Mouse (Mus musculus) hindbrain, embryonic 14.5 days (tissue): ENCODE results near the gene Olfr782. TPM values are rescaled to one million over a fixed set of nuclear protein-coding genes. Genes with fewer than 3 reads are reported as not detected.
"Not testable (repeated sequence)": the region's sequence is repeated elsewhere in the genome, so short reads cannot be mapped to it uniquely, and the experiment has no call there.

ENCODE experiments used
- ATAC-seq: fragments of 200-750 bp; cut with Nextera tagmentation; 2 replicates; pipeline ENCODE4 v1.8.0; 2017; ENCODE audit warnings: moderate number of reproducible peaks, mild to moderate bottlenecking, moderate TSS enrichment, moderate library complexity; ENCODE audit not compliant: low FRiP score
- DNase-seq: peaks from one replicate; pipeline ENCODE4 v3.0.0-alpha.2; 2015; ENCODE audit warnings: low spot score
- H3K27ac ChIP-seq: fragments of 300-500 bp; sonication (generic); 2 replicates; pipeline ENCODE4 v1.5.1; 2014; ENCODE audit warnings: mild to moderate bottlenecking, moderate library complexity
- H3K27me3 ChIP-seq: fragments of 300-500 bp; sonication (generic); 2 replicates; pipeline ENCODE4 v1.6.1; 2014; ENCODE audit warnings: mild to moderate bottlenecking, low read length, mixed read lengths; ENCODE audit not compliant: control insufficient read depth, insufficient read depth
- H3K36me3 ChIP-seq: fragments of 300-500 bp; sonication (generic); replicated peaks from 2 replicates; pipeline ENCODE4 v1.6.1; 2014; ENCODE audit not compliant: control insufficient read depth, insufficient read depth
- H3K4me1 ChIP-seq: fragments of 300-500 bp; sonication (generic); replicated peaks from 2 replicates; pipeline ENCODE4 v1.6.1; 2014; ENCODE audit warnings: antibody characterized with exemption, low read length, mixed read lengths; ENCODE audit not compliant: control insufficient read depth, insufficient read depth
- H3K4me2 ChIP-seq: fragments of 300-500 bp; sonication (generic); replicated peaks from 2 replicates; pipeline ENCODE4 v1.6.1; 2014; ENCODE audit warnings: mild to moderate bottlenecking, moderate library complexity
- H3K4me3 ChIP-seq: fragments of 300-500 bp; sonication (generic); replicated peaks from 2 replicates; pipeline ENCODE4 v1.5.1; 2014; ENCODE audit warnings: mild to moderate bottlenecking, low read length
- H3K9ac ChIP-seq: fragments of 300-500 bp; sonication (generic); 2 replicates; pipeline ENCODE4 v1.6.1; 2014
- H3K9me3 ChIP-seq: fragments of 300-500 bp; sonication (generic); 2 replicates; pipeline ENCODE4 v1.6.1; 2016; ENCODE audit warnings: low read length; ENCODE audit not compliant: control insufficient read depth
- WGBS: fragments of 180-500 bp; shearing (Covaris S2); extraction: QIAGEN DNeasy Blood & Tissue Kit; methylation state at CpG from one replicate; pipeline ENCODE4 v1.1.7; 2014; 5-methylcytosine and 5-hydroxymethylcytosine counted together
- polyA plus RNA-seq: library from polyadenylated mRNA; unstranded; fragments of >200 nt; fragmentation: Nextera tagmentation; extraction: Ambion mirVana; gene quantifications from 2 replicates; pipeline ENCODE4 v1.2.1, GENCODE M21; 2014

Gene Olfr782
- polyA plus RNA-seq = not detected in 2 replicates

DNA sequence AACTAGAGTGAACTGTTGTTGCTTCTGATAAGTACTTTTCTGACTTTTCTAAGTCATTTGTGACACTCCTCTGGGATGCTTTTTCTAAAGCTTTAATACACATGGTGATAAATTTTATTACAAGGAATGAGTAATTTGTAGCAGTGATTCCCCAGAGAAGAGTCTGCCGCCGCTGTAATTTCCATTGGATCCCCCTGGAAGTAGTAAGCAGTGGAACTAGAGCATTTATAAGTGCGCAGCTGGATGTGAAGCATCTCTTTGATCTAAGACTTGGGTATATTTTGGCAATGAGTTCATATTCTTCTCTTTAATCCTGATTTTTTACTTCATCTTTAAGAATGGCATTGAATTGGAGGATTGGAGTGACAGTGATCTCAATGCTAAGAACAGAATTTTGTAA lies at the start of gene Olfr782:
TSS of gene Olfr782 (plus strand) at position 301 of the 400 bp plus-strand sequence.
- ATAC-seq (no peak), DNase-seq (no peak)
- H3K9me3 ChIP-seq = no peaks in the 10 kb centered on the region
- H3K27ac ChIP-seq = no peak within 1 kb of the TSS
- no peak within 1 kb of the TSS for H3K4me2 ChIP-seq
- no peaks in the 10 kb centered on the region for H3K27me3 ChIP-seq
- 80% methylated on average over 3 of the region's 3 CpGs for whole genome bisulfite sequencing
- no peak within 1 kb of the TSS for H3K9ac ChIP-seq
- no peaks in the 10 kb centered on the region for H3K4me1 ChIP-seq
- H3K36me3 ChIP-seq = no peaks in the 10 kb centered on the region
- H3K4me3 ChIP-seq = no peak within 1 kb of the TSS

DNA sequence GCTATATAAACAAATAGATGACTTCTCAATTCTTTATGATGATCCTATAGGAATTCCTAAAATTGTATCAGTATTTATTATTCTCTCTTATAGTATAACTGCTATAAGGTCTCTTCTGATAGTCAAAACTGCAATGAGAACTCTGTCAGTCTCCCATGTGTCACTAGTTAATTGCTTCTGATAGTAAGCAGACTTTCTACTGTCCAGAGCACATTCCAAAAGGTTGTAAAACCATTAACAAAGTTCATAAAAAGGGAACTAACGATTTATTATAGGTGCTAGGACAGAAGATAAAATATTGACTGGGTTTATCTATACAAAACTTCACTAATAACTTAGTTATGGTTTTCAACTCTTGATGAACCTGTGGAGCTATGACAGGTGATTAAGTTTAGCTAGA lies 35.7 kb upstream of the Olfr782 start:
- WGBS = 71% methylated on average over 1 of the region's 1 CpGs
- H3K9ac ChIP-seq, H3K36me3 ChIP-seq, H3K4me3 ChIP-seq, DNase-seq, H3K27ac ChIP-seq, H3K4me2 ChIP-seq, H3K9me3 ChIP-seq, H3K4me1 ChIP-seq, H3K27me3 ChIP-seq, ATAC-seq: not testable (repeated sequence)

DNA sequence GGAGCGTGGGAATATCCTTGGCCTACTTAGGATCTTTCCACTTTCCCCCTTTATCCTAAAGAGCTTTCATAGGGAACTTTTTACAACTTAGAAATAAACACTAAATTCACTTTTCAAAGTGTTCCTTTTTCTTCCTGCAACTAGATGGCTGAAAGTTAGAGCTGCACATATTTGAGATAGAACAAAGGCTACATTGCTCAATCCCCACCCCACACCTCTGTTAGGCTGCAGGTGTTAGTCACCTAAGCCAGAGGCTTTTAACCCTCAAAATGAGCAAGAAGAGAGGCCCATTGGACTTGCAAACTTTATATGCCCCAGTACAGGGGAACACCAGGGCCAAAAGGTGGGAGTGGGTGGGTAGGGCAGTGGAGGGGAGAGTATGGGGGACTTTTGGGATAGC lies 35.1 kb upstream of the Olfr782 start:
- DNase-seq, H3K4me2 ChIP-seq, H3K9me3 ChIP-seq, H3K27ac ChIP-seq, H3K4me1 ChIP-seq, H3K4me3 ChIP-seq, H3K36me3 ChIP-seq, ATAC-seq, H3K27me3 ChIP-seq, H3K9ac ChIP-seq: not testable (repeated sequence)
- WGBS = no CpG with 5 or more reads among the region's 1 CpGs

DNA sequence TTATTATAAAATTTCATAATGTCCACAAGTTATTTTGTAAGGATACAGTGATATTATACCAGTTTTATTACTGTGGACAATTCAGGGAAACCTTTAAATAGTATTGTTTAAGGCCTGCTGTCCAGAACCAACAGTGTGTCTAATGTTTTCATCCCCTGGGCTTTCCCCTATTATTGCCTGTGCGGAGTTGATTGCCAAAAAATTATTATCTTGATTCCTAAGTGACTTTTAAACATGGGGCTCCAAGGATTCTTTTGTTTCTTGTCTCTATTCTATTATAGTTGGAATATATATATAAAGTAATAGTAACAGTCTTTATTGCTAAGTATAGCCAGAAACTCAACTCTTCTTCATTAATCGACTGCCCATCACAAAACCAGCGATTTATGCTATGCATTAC lies 30.8 kb upstream of the Olfr782 start, which contains the start of gene Olfr780:
TSS of gene Olfr780 (plus strand) at position 301 of the 400 bp plus-strand sequence.
- H3K4me2 ChIP-seq = no peak within 1 kb of the TSS
- no peaks in the 10 kb centered on the region for H3K9me3 ChIP-seq
- no peak within 1 kb of the TSS for H3K4me3 ChIP-seq
- no peaks in the 10 kb centered on the region for H3K36me3 ChIP-seq
- DNase-seq (no peak), ATAC-seq (no peak)
- H3K9ac ChIP-seq = no peak within 1 kb of the TSS
- WGBS = 82% methylated on average over 3 of the region's 3 CpGs
- H3K27ac ChIP-seq = no peak within 1 kb of the TSS
- H3K4me1 ChIP-seq = no peaks in the 10 kb centered on the region
- no peaks in the 10 kb centered on the region for H3K27me3 ChIP-seq

DNA sequence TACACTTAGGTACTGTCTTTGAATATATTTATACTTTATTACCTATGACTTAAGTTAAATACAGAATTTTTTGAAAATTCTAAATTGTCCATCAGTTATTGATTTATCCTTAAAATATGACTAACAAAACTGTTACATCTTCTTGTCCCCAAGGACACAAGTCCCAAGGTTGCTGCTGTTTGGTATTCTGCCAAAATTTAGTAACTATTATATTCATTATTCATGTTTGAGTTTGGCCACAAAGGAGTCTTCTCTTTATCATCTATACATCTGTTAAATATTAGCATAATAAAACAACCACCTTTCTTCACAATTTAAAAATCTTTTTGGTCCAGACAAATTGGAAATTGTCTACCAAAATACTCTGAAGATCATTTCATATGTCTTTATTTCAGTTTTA lies 20.1 kb upstream of the Olfr782 start, which contains the start of gene Olfr781:
TSS of gene Olfr781 (plus strand) at position 301 of the 400 bp plus-strand sequence.
- Histone ChIP-seq H3K36me3 (no peaks in the 10 kb centered on the region), H3K4me1 (no peaks in the 10 kb centered on the region), H3K27me3 (no peaks in the 10 kb centered on the region), H3K4me3 (no peak within 1 kb of the TSS), H3K9ac (no peak within 1 kb of the TSS), H3K27ac (no peak within 1 kb of the TSS), H3K9me3 (no peaks in the 10 kb centered on the region), H3K4me2 (no peak within 1 kb of the TSS)
- ATAC-seq (no peak), DNase-seq (no peak)

DNA sequence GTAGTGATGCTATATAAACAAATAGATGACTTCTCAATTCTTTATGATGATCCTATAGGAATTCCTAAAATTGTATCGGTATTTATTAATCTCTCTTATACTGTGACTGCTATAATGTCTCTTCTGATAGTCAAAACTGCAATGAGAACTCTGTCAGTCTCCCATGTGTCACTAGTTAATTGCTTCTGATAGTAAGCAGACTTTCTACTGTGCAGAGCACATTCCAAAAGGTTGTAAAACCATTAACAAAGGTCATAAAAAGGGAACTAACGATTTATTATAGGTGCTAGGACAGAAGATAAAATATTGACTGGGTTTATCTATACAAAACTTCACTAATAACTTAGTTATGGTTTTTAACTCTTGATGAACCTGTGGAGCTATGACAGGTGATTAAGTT lies 3.8 kb downstream of the Olfr782 start:
- not testable (repeated sequence) for ATAC-seq, H3K27me3 ChIP-seq, H3K36me3 ChIP-seq, H3K4me1 ChIP-seq, H3K9ac ChIP-seq, H3K4me2 ChIP-seq, DNase-seq, H3K27ac ChIP-seq, H3K9me3 ChIP-seq, H3K4me3 ChIP-seq
- WGBS = 83% methylated on average over 2 of the region's 2 CpGs

DNA sequence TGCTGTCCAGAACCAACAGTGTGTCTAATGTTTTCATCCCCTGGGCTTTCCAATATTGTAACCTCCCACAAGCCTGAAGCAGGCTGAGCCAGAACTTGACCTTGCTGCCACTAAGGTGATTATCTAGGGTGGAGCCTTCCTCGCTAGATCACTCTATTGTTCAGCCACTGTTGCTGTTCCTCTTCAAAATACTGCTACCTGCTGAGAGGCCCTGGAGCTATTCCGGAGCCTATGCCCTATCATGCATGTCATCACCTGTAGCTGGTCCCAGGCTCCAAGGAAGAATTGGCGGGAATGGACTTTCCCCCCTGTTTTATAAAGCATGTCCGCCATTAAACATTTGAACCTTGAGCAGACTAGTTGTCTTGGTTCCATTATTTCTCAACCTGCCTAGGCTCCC lies 7.8 kb downstream of the Olfr782 start:
- H3K4me3 ChIP-seq, H3K36me3 ChIP-seq, H3K4me1 ChIP-seq, H3K9ac ChIP-seq, H3K27me3 ChIP-seq, H3K9me3 ChIP-seq, H3K27ac ChIP-seq, ATAC-seq, DNase-seq, H3K4me2 ChIP-seq: not testable (repeated sequence)
- 88% methylated on average over 4 of the region's 4 CpGs for WGBS

DNA sequence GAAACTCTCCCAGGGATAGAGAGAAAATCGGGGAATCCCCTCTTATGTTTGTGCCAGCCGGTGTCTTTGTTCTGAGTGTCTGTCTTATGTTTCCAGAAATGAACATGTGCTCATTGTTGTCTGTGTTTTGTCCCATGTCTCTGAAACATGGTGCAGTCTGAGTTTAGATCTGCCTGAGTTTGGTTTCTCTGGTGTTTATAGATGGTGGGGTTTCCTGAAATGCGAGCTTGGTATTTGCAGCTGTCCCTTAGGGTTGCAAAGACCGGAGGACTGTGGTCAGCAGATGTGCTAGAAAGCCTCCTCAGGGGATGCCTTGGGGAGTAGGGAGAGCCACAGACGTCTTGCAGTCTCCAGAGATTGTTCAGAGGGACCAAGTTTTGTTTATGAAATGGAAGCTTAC lies 8.7 kb downstream of the Olfr782 start:
- Histone ChIP-seq H3K4me3 (no peak overlapping the region), H3K4me2 (no peak overlapping the region), H3K9me3 (no peaks in the 10 kb centered on the region), H3K27ac (no peak overlapping the region), H3K9ac (no peak overlapping the region), H3K27me3 (no peaks in the 10 kb centered on the region), H3K36me3 (no peaks in the 10 kb centered on the region), H3K4me1 (no peaks in the 10 kb centered on the region)
- DNase-seq (no peak), ATAC-seq (no peak)
- 83% methylated on average over 5 of the region's 5 CpGs for WGBS

DNA sequence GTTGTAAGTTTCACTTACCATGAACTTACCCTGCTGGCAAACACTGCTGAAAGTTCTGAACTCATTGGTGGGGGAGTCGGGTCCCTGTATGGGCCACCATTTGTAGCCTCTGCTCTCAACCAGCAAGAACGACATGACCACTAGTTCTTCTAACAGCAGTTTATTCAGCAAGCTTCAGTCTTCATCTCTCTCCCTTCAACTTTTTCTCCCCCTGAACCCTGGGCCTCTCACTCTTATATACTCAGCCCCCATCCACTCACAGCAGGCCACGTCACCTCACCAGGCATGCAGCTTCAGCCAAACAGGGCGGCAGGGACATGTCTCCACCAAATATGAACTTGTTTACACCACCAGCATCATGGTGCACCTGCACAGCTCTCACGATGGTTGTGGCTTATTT lies 25.4 kb downstream of the Olfr782 start:
- H3K4me2 ChIP-seq, H3K4me3 ChIP-seq, ATAC-seq, H3K9ac ChIP-seq, H3K4me1 ChIP-seq, H3K36me3 ChIP-seq, DNase-seq, H3K27ac ChIP-seq, H3K9me3 ChIP-seq, H3K27me3 ChIP-seq: not testable (repeated sequence)
- WGBS = 90% methylated on average over 5 of the region's 5 CpGs

DNA sequence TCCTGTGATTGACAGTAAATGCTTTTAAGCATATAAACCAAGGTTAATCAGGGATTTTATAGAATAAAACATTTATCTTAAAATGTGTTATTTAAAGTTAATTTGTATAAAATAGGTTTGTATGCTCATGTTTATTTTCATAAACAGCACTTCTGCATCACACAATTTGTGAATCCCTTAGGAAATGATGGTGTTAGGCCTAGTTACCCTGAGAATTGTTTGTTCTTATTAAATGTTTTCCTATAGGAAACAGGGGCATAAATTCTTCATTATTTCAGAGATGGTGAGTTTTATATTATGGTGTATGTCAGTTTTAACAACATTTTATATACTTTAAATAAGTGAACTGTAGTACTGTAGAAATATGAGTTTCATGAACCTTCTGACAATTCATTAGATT lies 35.1 kb downstream of the Olfr782 start, which contains the start of gene Olfr784:
TSS of gene Olfr784 (plus strand) at position 301 of the 400 bp plus-strand sequence.
- Histone ChIP-seq H3K27ac (no peak within 1 kb of the TSS), H3K4me3 (no peak within 1 kb of the TSS), H3K27me3 (no peaks in the 10 kb centered on the region), H3K36me3 (no peaks in the 10 kb centered on the region), H3K9me3 (no peaks in the 10 kb centered on the region), H3K9ac (no peak within 1 kb of the TSS), H3K4me1 (no peaks in the 10 kb centered on the region), H3K4me2 (no peak within 1 kb of the TSS)
- DNase-seq (no peak), ATAC-seq (no peak)
